Mouse (Mus musculus): Measurements from ENCODE around the gene Pdzrn4.

GRCm38 (mm10) chr15:92482198-92482597 lies 85.5 kb downstream of the Pdzrn4 start:
- TF ChIP-seq CTCF (IDR thresholded peaks at IDR 0.05) (no peak), EP300 (IDR thresholded peaks at IDR 0.05; ENCODE audit: insufficient read depth, low read depth, low read length) (no peak)

All from heart, adult 2 months (tissue).